Mouse (Mus musculus): ENCODE measurements at regions not wholly inside any gene's neighbourhood (a gene's known extent, or its start where the extent isn't known, plus 50 kb on each side); places are given as distances from the start of the nearest gene placed in this dataset.

GRCm38 (mm10) chr12:117348516-117348915 is 167.8 kb upstream of the Rapgef5 start:
- TF ChIP-seq CTCF (IDR thresholded peaks at IDR 0.05; ENCODE audit: extremely low read depth, insufficient read length, insufficient replicate concordance, low read depth, low read length) (no peak), POLR2A (IDR thresholded peaks at IDR 0.05; ENCODE audit: low read depth, low read length) (no peak)
